Mouse (Mus musculus): ENCODE measurements around the gene Gpsm2.

- TF ChIP-seq CTCF (IDR thresholded peaks at IDR 0.05; ENCODE audit: low read depth, low read length) = no peak
- TF ChIP-seq POLR2A (IDR thresholded peaks at IDR 0.05; ENCODE audit: insufficient read depth, low read length) = no peak
These were observed 41.6 kb upstream of the Gpsm2 start for GRCm38 (mm10) chr3:108763691-108764090.

Measured in ES-Bruce4 (cell line).